Mouse (Mus musculus): Measurements from ENCODE around the gene Helz. TPM values are rescaled to one million over a fixed set of nuclear protein-coding genes. Genes with fewer than 3 reads are reported as not detected.
A peak's percentile ranks its signal among the peaks of the same experiment; 100 is the strongest.

Gene Helz
- total and polyA plus RNA-seq, 2 experiments from 2014 or later, result 8.1 to 13.6 TPM

GRCm38 (mm10) chr11:107615696-107616095 is 68.0 kb downstream of the Helz start:
- Histone ChIP-seq H3K4me1 (ENCODE audit: insufficient read depth) (no peaks in the 10 kb centered on the region), H3K4me3 (ENCODE audit: low read depth, low read length) (no peak overlapping the region), H3K9ac (no peak overlapping the region), H3K36me3 (ENCODE audit: insufficient read depth) (peaks cover 16% of the 10 kb centered on the region), H3K9me3 (ENCODE audit: low read length) (no peaks in the 10 kb centered on the region), H3K27ac (ENCODE audit: low read depth, low read length) (no peak overlapping the region), H3K27me3 (ENCODE audit: insufficient read depth, low read length) (no peaks in the 10 kb centered on the region), H3K4me2 (ENCODE audit: low read depth) (no peak overlapping the region)
- TF ChIP-seq CTCF (IDR thresholded peaks at IDR 0.05; ENCODE audit: low read depth), result no peak
- ATAC-seq (no peak), DNase-seq (no peak)
- WGBS, result 82% methylated on average over 4 of the region's 5 CpGs

- Histone ChIP-seq H3K4me1 (ENCODE audit: insufficient read depth) (no peaks in the 10 kb centered on the region), H3K4me2 (ENCODE audit: low read depth) (no peak overlapping the region), H3K36me3 (ENCODE audit: insufficient read depth) (peaks cover 23% of the 10 kb centered on the region), H3K27me3 (ENCODE audit: insufficient read depth, low read length) (no peaks in the 10 kb centered on the region), H3K27ac (ENCODE audit: low read depth, low read length) (no peak overlapping the region), H3K9me3 (ENCODE audit: low read length) (no peaks in the 10 kb centered on the region), H3K9ac (no peak overlapping the region), H3K4me3 (ENCODE audit: low read depth, low read length) (no peak overlapping the region)
- no peak for DNase-seq
- 40% methylated on average over 5 of the region's 5 CpGs for WGBS
- no peak for ATAC-seq
- no peak for TF ChIP-seq CTCF (IDR thresholded peaks at IDR 0.05; ENCODE audit: low read depth)
These were observed 70.2 kb downstream of the Helz start for GRCm38 (mm10) chr11:107617976-107618375.

- H3K4me3 ChIP-seq (ENCODE audit: low read depth, low read length), result no peak overlapping the region
- WGBS, result 97% methylated on average over 3 of the region's 3 CpGs
- H3K36me3 ChIP-seq (ENCODE audit: insufficient read depth), result peaks cover 32% of the 10 kb centered on the region
These were observed 76.9 kb downstream of the Helz start for GRCm38 (mm10) chr11:107624661-107625060.

GRCm38 (mm10) chr11:107625746-107626145 is 78.0 kb downstream of the Helz start:
- no peak for ATAC-seq
- Histone ChIP-seq H3K27me3 (ENCODE audit: insufficient read depth, low read length) (no peaks in the 10 kb centered on the region), H3K4me2 (ENCODE audit: low read depth) (no peak overlapping the region), H3K27ac (ENCODE audit: low read depth, low read length) (no peak overlapping the region), H3K9me3 (ENCODE audit: low read length) (no peaks in the 10 kb centered on the region), H3K36me3 (ENCODE audit: insufficient read depth) (peaks cover 22% of the 10 kb centered on the region), H3K4me3 (ENCODE audit: low read depth, low read length) (no peak overlapping the region), H3K4me1 (ENCODE audit: insufficient read depth) (no peaks in the 10 kb centered on the region), H3K9ac (no peak overlapping the region)
- TF ChIP-seq CTCF (IDR thresholded peaks at IDR 0.05; ENCODE audit: low read depth), result no peak
- DNase-seq, result no peak
- 83% methylated on average over 11 of the region's 11 CpGs for WGBS

More at GRCm38 (mm10) chr11:107624661-107625060, 76.9 kb downstream of the Helz start:
- DNase-seq (no peak), ATAC-seq (no peak)
- H3K4me1 ChIP-seq (ENCODE audit: insufficient read depth), result no peaks in the 10 kb centered on the region
- no peak overlapping the region for H3K4me2 ChIP-seq (ENCODE audit: low read depth)
- no peak overlapping the region for H3K9ac ChIP-seq
- TF ChIP-seq CTCF (IDR thresholded peaks at IDR 0.05; ENCODE audit: low read depth), result no peak
- no peaks in the 10 kb centered on the region for H3K9me3 ChIP-seq (ENCODE audit: low read length)
- H3K27me3 ChIP-seq (ENCODE audit: insufficient read depth, low read length), result no peaks in the 10 kb centered on the region
- H3K27ac ChIP-seq (ENCODE audit: low read depth, low read length), result no peak overlapping the region

- peaks cover 28% of the 10 kb centered on the region for H3K36me3 ChIP-seq (ENCODE audit: insufficient read depth)
- DNase-seq, result peak; percentile 82
- H3K4me1 ChIP-seq (ENCODE audit: insufficient read depth), result no peaks in the 10 kb centered on the region
- peak; percentile 87 for TF ChIP-seq CTCF (IDR thresholded peaks at IDR 0.05; ENCODE audit: low read depth)
- no peaks in the 10 kb centered on the region for H3K27me3 ChIP-seq (ENCODE audit: insufficient read depth, low read length)
- H3K4me2 ChIP-seq (ENCODE audit: low read depth), result no peak overlapping the region
- no peak overlapping the region for H3K9ac ChIP-seq
- no peaks in the 10 kb centered on the region for H3K9me3 ChIP-seq (ENCODE audit: low read length)
- no peak overlapping the region for H3K4me3 ChIP-seq (ENCODE audit: low read depth, low read length)
- WGBS, result 33% methylated on average over 4 of the region's 4 CpGs
- peak; percentile 85 for ATAC-seq
- H3K27ac ChIP-seq (ENCODE audit: low read depth, low read length), result no peak overlapping the region
These were observed 81.8 kb downstream of the Helz start for GRCm38 (mm10) chr11:107629504-107629903.

GRCm38 (mm10) chr11:107629951-107630350 is 82.2 kb downstream of the Helz start:
- no peak for TF ChIP-seq CTCF (IDR thresholded peaks at IDR 0.05; ENCODE audit: low read depth)
- Histone ChIP-seq H3K36me3 (ENCODE audit: insufficient read depth) (peaks cover 32% of the 10 kb centered on the region), H3K9me3 (ENCODE audit: low read length) (no peaks in the 10 kb centered on the region), H3K27me3 (ENCODE audit: insufficient read depth, low read length) (no peaks in the 10 kb centered on the region), H3K4me1 (ENCODE audit: insufficient read depth) (no peaks in the 10 kb centered on the region), H3K27ac (ENCODE audit: low read depth, low read length) (no peak overlapping the region), H3K9ac (no peak overlapping the region), H3K4me2 (ENCODE audit: low read depth) (no peak overlapping the region), H3K4me3 (ENCODE audit: low read depth, low read length) (no peak overlapping the region)
- ATAC-seq (no peak), DNase-seq (no peak)
- 76% methylated on average over 8 of the region's 8 CpGs for WGBS

- no peaks in the 10 kb centered on the region for H3K9me3 ChIP-seq (ENCODE audit: low read length)
- ATAC-seq (no peak), DNase-seq (no peak)
- H3K27ac ChIP-seq (ENCODE audit: low read depth, low read length), result no peak overlapping the region
- peaks cover 37% of the 10 kb centered on the region for H3K36me3 ChIP-seq (ENCODE audit: insufficient read depth)
- no peaks in the 10 kb centered on the region for H3K27me3 ChIP-seq (ENCODE audit: insufficient read depth, low read length)
- WGBS, result 91% methylated on average over 7 of the region's 7 CpGs
- H3K4me3 ChIP-seq (ENCODE audit: low read depth, low read length), result no peak overlapping the region
- no peak overlapping the region for H3K4me2 ChIP-seq (ENCODE audit: low read depth)
- no peak for TF ChIP-seq CTCF (IDR thresholded peaks at IDR 0.05; ENCODE audit: low read depth)
- H3K9ac ChIP-seq, result no peak overlapping the region
- no peaks in the 10 kb centered on the region for H3K4me1 ChIP-seq (ENCODE audit: insufficient read depth)
These were observed 83.4 kb downstream of the Helz start for GRCm38 (mm10) chr11:107631124-107631523.
